Mouse (Mus musculus) embryonic fibroblast, embryonic 13.5 days (primary cell): Measurements from ENCODE around the gene Gm572.

Source experiments
- CTCF ChIP-seq: IDR thresholded peaks from 2 replicates; pipeline ENCODE4 v1.5.1; 2011; ENCODE audit warnings: mild to moderate bottlenecking, control low read depth, low read length, moderate library complexity, borderline replicate concordance; ENCODE audit not compliant: insufficient read depth
- POLR2A ChIP-seq: IDR thresholded peaks from 2 replicates; pipeline ENCODE4 v1.6.1; 2011; ENCODE audit warnings: low read depth, mild to moderate bottlenecking, control low read depth, low read length, moderate library complexity

- TF ChIP-seq POLR2A (no peak), CTCF (no peak)
Measured at GRCm38 (mm10) chr4:148686491-148686941, 43.4 kb downstream of the Gm572 start.
